Mouse (Mus musculus) heart, postnatal 10 days (tissue): ENCODE results near the gene Clasrp. TPM values are rescaled to one million over a fixed set of nuclear protein-coding genes. Genes with fewer than 3 reads are reported as not detected.
"Not testable (repeated sequence)": the region's sequence is repeated elsewhere in the genome, so short reads cannot be mapped to it uniquely, and the experiment has no call there.

Experiments
- DNase-seq, 2 experiments: peaks; one replicate each; pipeline ENCODE4 v3.0.0; 2021
- intact Hi-C: fragments of 180-260 bp; cut with DNase I; formaldehyde crosslinking; loops from one replicate; pipeline ENCODE4 v1.15.1; 2025
- total RNA-seq, 2 experiments: library from RNA; stranded (reverse); gene quantifications; 2 replicates each; pipeline ENCODE4 v1.2.3; 2021

The Clasrp gene
- total RNA-seq, 2 experiments from 2014 or later = 24.1 to 29.5 TPM

GRCm38 (mm10) chr7:19610969-19611368 is 6.7 kb upstream of the Clasrp start:
- intact Hi-C loops = no loop called here
- DNase-seq = no peak

GRCm38 (mm10) chr7:19609641-19610332 is 5.5 kb upstream of the Clasrp start:
- no peak for DNase-seq
- intact Hi-C loops = no loop called here

GRCm38 (mm10) chr7:19607291-19607690 is 3.0 kb upstream of the Clasrp start:
- intact Hi-C loops = no loop called here
- DNase-seq = no peak

GRCm38 (mm10) chr7:19604606-19605214 is 424 bp upstream of the Clasrp start:
- DNase-seq, intact Hi-C loops: not testable (repeated sequence)

GRCm38 (mm10) chr7:19603055-19603454 is 1.2 kb downstream of the Clasrp start:
- intact Hi-C loops = no loop called here
- DNase-seq = no peak

GRCm38 (mm10) chr7:19600562-19600961 is 3.7 kb downstream of the Clasrp start:
- intact Hi-C loops = no loop called here
- no peak for DNase-seq

GRCm38 (mm10) chr7:19593061-19593730 is 11.1 kb downstream of the Clasrp start:
- no peak for DNase-seq
- intact Hi-C loops = no loop called here

GRCm38 (mm10) chr7:19589917-19590316 is 14.4 kb downstream of the Clasrp start:
- intact Hi-C loops = loop anchor here (2.0 kb wide), 1 partner anchor 29 kb away; no protein-coding TSS in a partner anchor
- peak; percentile 81 to 90 for DNase-seq

- intact Hi-C loops = loop anchor here (2.0 kb wide), 1 partner anchor 30 kb away; no protein-coding TSS in a partner anchor
- DNase-seq = peak; percentile 37 to 68
These were observed 15.1 kb downstream of the Clasrp start for GRCm38 (mm10) chr7:19589207-19589606.

- intact Hi-C loops = no loop called here
- DNase-seq = no peak
These were observed 18.0 kb downstream of the Clasrp start for GRCm38 (mm10) chr7:19586269-19586668.

- DNase-seq = no peak
- intact Hi-C loops = no loop called here
These were observed 23.7 kb downstream of the Clasrp start for GRCm38 (mm10) chr7:19580634-19581033.

GRCm38 (mm10) chr7:19579751-19580150 is 24.5 kb downstream of the Clasrp start:
- intact Hi-C loops = no loop called here
- DNase-seq = no peak

GRCm38 (mm10) chr7:19578436-19578835 is 25.9 kb downstream of the Clasrp start:
- intact Hi-C loops = no loop called here
- no peak for DNase-seq

GRCm38 (mm10) chr7:19577877-19578414 is 26.3 kb downstream of the Clasrp start:
- intact Hi-C loops = no loop called here
- DNase-seq = no peak

GRCm38 (mm10) chr7:19577141-19577852 is 27.0 kb downstream of the Clasrp start, which contains the start of the genes Zfp296 and Gemin7:
Gene Zfp296, plus strand, starts transcription at chr7:19577287.
Gene Gemin7, minus strand, starts transcription at chr7:19577595.
- peak; percentile 19 to 28 for DNase-seq
- intact Hi-C loops = no loop called here

- no peak for DNase-seq
- intact Hi-C loops = no loop called here
These were observed 28.7 kb downstream of the Clasrp start for GRCm38 (mm10) chr7:19575559-19575958.

GRCm38 (mm10) chr7:19573776-19574140 is 30.5 kb downstream of the Clasrp start:
- intact Hi-C loops = loop anchor here (2.0 kb wide), 1 partner anchor 71 kb away; no protein-coding TSS in a partner anchor

GRCm38 (mm10) chr7:19572926-19573775 is 31.1 kb downstream of the Clasrp start:
- peak; percentile 88 to 90 for DNase-seq
- intact Hi-C loops = loop anchor here (2.0 kb wide), 1 partner anchor 70 kb away; no protein-coding TSS in a partner anchor

More at GRCm38 (mm10) chr7:19573776-19574140, 30.5 kb downstream of the Clasrp start:
- DNase-seq = no peak

GRCm38 (mm10) chr7:19569647-19570046 is 34.6 kb downstream of the Clasrp start:
- no peak for DNase-seq
- intact Hi-C loops = no loop called here

GRCm38 (mm10) chr7:19567426-19567825 is 36.9 kb downstream of the Clasrp start:
- no peak for DNase-seq
- intact Hi-C loops = no loop called here
